Mouse (Mus musculus): ENCODE data around the gene Spint1.

DNA sequence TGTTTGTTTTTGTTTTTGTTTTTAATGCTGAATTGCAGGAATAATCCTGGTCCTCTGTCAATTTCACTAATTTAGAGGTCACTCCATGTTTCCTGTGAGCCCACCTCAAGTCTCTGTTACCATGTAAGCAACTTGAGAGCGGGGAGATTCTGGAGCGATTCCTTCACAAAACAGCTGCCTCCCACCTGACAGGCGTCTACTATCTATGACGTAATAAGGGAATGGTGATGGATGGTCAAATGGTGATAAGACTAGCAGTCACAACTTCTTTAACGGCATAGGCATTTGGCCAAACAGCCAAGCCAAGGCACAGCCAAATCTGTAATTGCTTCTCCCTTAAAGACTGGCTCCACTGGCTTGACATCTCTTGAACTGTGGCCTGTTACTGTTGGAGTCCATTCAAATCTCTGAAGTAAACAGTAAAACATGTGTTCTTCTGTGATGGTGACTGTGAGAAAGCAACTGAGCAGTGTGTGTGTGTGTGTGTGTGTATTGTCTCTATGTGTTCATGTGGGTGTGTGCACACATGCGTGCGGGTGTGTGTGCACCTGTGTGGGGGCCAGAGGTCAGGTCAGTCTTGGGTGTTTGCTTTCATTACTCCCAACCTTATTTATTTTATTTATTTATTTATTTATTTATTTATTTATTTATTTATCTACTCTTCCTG is 44.9 kb downstream of the Spint1 start:
- TF ChIP-seq CTCF (IDR thresholded peaks at IDR 0.05; ENCODE audit: low read depth, low read length) (no peak), POLR2AphosphoS5 (IDR thresholded peaks at IDR 0.05; ENCODE audit: insufficient replicate concordance, low read depth, low read length) (no peak)
